Mouse (Mus musculus): ENCODE measurements around the gene Mrgprh. TPM values are rescaled to one million over a fixed set of nuclear protein-coding genes. Genes with fewer than 3 reads are reported as not detected.

Mrgprh gene
- total RNA-seq (2012; rRNA removed): not detected in 2 replicates

GRCm38 (mm10) chr17:12875734-12876133, at the start of gene Mrgprh:
Gene Mrgprh (plus strand): TSS chr17:12876034.
- Histone ChIP-seq H3K27ac (ENCODE audit: insufficient read depth, low read depth, low read length, poor library complexity, severe bottlenecking) (no peak within 1 kb of the TSS), H3K36me3 (ENCODE audit: control insufficient read depth, insufficient read depth, low read length, poor library complexity, severe bottlenecking) (no peaks in the 10 kb centered on the region), H3K4me1 (ENCODE audit: control insufficient read depth in 2 of 2, insufficient read depth in 2 of 2, low read length in 2 of 2, poor library complexity in 1 of 2) (no peaks in the 10 kb centered on the region), H3K4me3 (ENCODE audit: insufficient read depth in 1 of 2, low read depth in 1 of 2, low read length in 2 of 2, poor library complexity in 1 of 2, severe bottlenecking in 1 of 2) (no peak within 1 kb of the TSS), H3K9ac (ENCODE audit: insufficient read depth, low read depth, low read length, poor library complexity, severe bottlenecking) (no peak within 1 kb of the TSS), H3K9me3 (ENCODE audit: control insufficient read depth, insufficient read depth, low read depth, low read length) (no peaks in the 10 kb centered on the region)
- no peak for DNase-seq (ENCODE audit: low read depth, low spot score)
- TF ChIP-seq CHD2 (IDR thresholded peaks at IDR 0.05; ENCODE audit: low read depth, low read length) (no peak), MAFK (IDR thresholded peaks at IDR 0.05; ENCODE audit: insufficient read depth, low read depth, low read length) (no peak), ZC3H11A (IDR thresholded peaks at IDR 0.05; ENCODE audit: borderline replicate concordance, low read depth, low read length) (no peak), HCFC1 (IDR thresholded peaks at IDR 0.05; ENCODE audit: borderline replicate concordance, insufficient read depth, low read length) (no peak), ZNF384 (IDR thresholded peaks at IDR 0.05; ENCODE audit: low read depth, low read length) (no peak)
- in situ Hi-C loops (cut with MboI; ENCODE audit: low sequenced_read_pairs in 2 of 2, unreplicated experiment in 2 of 2): no loop called here

DNA sequence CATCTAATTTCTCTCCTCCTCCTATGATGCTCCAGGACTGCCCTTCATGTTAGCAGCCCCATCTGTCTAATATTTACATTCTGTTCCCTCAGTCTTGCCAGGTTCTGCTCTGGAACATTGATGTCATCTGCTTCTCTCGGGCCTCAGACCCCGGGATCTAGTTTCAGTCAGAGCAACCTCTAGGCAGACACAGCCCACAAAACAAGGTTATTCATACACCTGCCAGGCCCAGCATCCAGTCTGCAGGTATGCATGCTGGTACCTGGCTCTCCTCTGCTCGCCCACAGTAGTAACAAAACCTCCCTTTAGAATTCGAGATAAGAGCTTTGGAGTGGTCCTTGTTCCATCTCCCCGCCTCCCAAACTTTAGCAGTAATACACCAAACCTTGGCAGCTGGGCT, 45.5 kb upstream of the Mrgprh start:
- Histone ChIP-seq H3K27ac (ENCODE audit: insufficient read depth, low read depth, low read length, poor library complexity, severe bottlenecking) (no peak overlapping the region), H3K9me3 (ENCODE audit: control insufficient read depth, insufficient read depth, low read depth, low read length) (no peaks in the 10 kb centered on the region), H3K9ac (ENCODE audit: insufficient read depth, low read depth, low read length, poor library complexity, severe bottlenecking) (no peak overlapping the region), H3K4me3 (ENCODE audit: insufficient read depth in 1 of 2, low read depth in 1 of 2, low read length in 2 of 2, poor library complexity in 1 of 2, severe bottlenecking in 1 of 2) (no peak overlapping the region), H3K36me3 (ENCODE audit: control insufficient read depth, insufficient read depth, low read length, poor library complexity, severe bottlenecking) (no peaks in the 10 kb centered on the region), H3K4me1 (ENCODE audit: control insufficient read depth in 2 of 2, insufficient read depth in 2 of 2, low read length in 2 of 2, poor library complexity in 1 of 2) (no peaks in the 10 kb centered on the region)
- in situ Hi-C loops (cut with MboI; ENCODE audit: low sequenced_read_pairs in 2 of 2, unreplicated experiment in 2 of 2): no loop called here
- TF ChIP-seq ZNF384 (IDR thresholded peaks at IDR 0.05; ENCODE audit: low read depth, low read length) (no peak), ZC3H11A (IDR thresholded peaks at IDR 0.05; ENCODE audit: borderline replicate concordance, low read depth, low read length) (no peak), MAFK (IDR thresholded peaks at IDR 0.05; ENCODE audit: insufficient read depth, low read depth, low read length) (no peak), HCFC1 (IDR thresholded peaks at IDR 0.05; ENCODE audit: borderline replicate concordance, insufficient read depth, low read length) (no peak)
- DNase-seq (ENCODE audit: low read depth, low spot score): no peak

DNA sequence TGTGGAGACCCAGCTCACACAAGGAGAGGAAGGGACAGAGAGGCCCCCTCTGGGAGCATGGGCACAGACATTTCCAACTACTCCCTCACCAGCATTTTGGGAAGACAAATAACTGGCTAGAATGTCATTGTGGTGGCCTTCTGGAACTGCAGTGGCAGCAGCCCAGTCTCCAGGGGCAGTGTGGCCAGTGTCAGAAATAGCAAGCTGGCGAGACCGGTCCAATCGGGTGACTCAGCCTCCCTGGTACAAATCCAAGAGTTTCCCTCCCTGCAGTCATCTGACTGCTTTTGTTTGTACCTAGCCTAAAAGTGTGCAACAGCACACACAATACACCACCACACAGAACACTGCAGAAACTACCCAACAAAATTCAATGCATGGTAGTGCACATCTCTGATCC, 43.6 kb upstream of the Mrgprh start:
- H3K4me3 ChIP-seq (ENCODE audit: insufficient read depth in 1 of 2, low read depth in 1 of 2, low read length in 2 of 2, poor library complexity in 1 of 2, severe bottlenecking in 1 of 2): no peak overlapping the region
- H3K36me3 ChIP-seq (ENCODE audit: control insufficient read depth, insufficient read depth, low read length, poor library complexity, severe bottlenecking): no peaks in the 10 kb centered on the region
- no peaks in the 10 kb centered on the region for H3K4me1 ChIP-seq (ENCODE audit: control insufficient read depth in 2 of 2, insufficient read depth in 2 of 2, low read length in 2 of 2, poor library complexity in 1 of 2)
- no peak for DNase-seq (ENCODE audit: low read depth, low spot score)
- TF ChIP-seq ZNF384 (IDR thresholded peaks at IDR 0.05; ENCODE audit: low read depth, low read length): no peak
- H3K9me3 ChIP-seq (ENCODE audit: control insufficient read depth, insufficient read depth, low read depth, low read length): no peaks in the 10 kb centered on the region
- no peak overlapping the region for H3K27ac ChIP-seq (ENCODE audit: insufficient read depth, low read depth, low read length, poor library complexity, severe bottlenecking)
- H3K9ac ChIP-seq (ENCODE audit: insufficient read depth, low read depth, low read length, poor library complexity, severe bottlenecking): no peak overlapping the region
- in situ Hi-C loops (cut with MboI; ENCODE audit: low sequenced_read_pairs in 2 of 2, unreplicated experiment in 2 of 2): no loop called here

DNA sequence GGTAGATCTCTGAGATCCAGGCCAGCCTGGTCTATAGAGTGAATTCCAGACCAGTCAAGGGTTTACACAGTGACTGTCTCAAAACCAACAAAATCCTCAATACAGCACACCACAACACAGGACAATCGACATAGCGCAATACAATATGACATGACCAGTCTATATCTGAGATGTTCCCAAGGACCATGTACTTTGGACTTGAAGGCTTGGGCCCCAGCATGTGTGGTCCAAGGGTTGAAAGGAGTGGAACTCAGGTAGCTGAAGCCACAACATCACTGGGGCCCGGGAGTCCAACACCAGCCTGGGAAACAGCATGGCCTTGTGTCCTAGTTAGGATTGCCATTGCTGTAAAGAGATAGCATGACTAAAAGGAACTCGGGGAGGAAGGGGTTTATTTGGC, 43.2 kb upstream of the Mrgprh start:
- no peak overlapping the region for H3K9ac ChIP-seq (ENCODE audit: insufficient read depth, low read depth, low read length, poor library complexity, severe bottlenecking)
- no peaks in the 10 kb centered on the region for H3K4me1 ChIP-seq (ENCODE audit: control insufficient read depth in 2 of 2, insufficient read depth in 2 of 2, low read length in 2 of 2, poor library complexity in 1 of 2)
- no peak overlapping the region for H3K27ac ChIP-seq (ENCODE audit: insufficient read depth, low read depth, low read length, poor library complexity, severe bottlenecking)
- in situ Hi-C loops (cut with MboI; ENCODE audit: low sequenced_read_pairs in 2 of 2, unreplicated experiment in 2 of 2): no loop called here
- no peak overlapping the region for H3K4me3 ChIP-seq (ENCODE audit: insufficient read depth in 1 of 2, low read depth in 1 of 2, low read length in 2 of 2, poor library complexity in 1 of 2, severe bottlenecking in 1 of 2)
- H3K36me3 ChIP-seq (ENCODE audit: control insufficient read depth, insufficient read depth, low read length, poor library complexity, severe bottlenecking): no peaks in the 10 kb centered on the region
- no peaks in the 10 kb centered on the region for H3K9me3 ChIP-seq (ENCODE audit: control insufficient read depth, insufficient read depth, low read depth, low read length)
- DNase-seq (ENCODE audit: low read depth, low spot score): no peak
- TF ChIP-seq HCFC1 (IDR thresholded peaks at IDR 0.05; ENCODE audit: borderline replicate concordance, insufficient read depth, low read length): no peak
- TF ChIP-seq ZNF384 (IDR thresholded peaks at IDR 0.05; ENCODE audit: low read depth, low read length): no peak

GRCm38 (mm10) chr17:12834317-12834716, 41.5 kb upstream of the Mrgprh start:
- Histone ChIP-seq H3K4me3 (ENCODE audit: insufficient read depth in 1 of 2, low read depth in 1 of 2, low read length in 2 of 2, poor library complexity in 1 of 2, severe bottlenecking in 1 of 2) (no peak overlapping the region), H3K4me1 (ENCODE audit: control insufficient read depth in 2 of 2, insufficient read depth in 2 of 2, low read length in 2 of 2, poor library complexity in 1 of 2) (no peaks in the 10 kb centered on the region), H3K36me3 (ENCODE audit: control insufficient read depth, insufficient read depth, low read length, poor library complexity, severe bottlenecking) (no peaks in the 10 kb centered on the region), H3K27ac (ENCODE audit: insufficient read depth, low read depth, low read length, poor library complexity, severe bottlenecking) (no peak overlapping the region), H3K9me3 (ENCODE audit: control insufficient read depth, insufficient read depth, low read depth, low read length) (no peaks in the 10 kb centered on the region), H3K9ac (ENCODE audit: insufficient read depth, low read depth, low read length, poor library complexity, severe bottlenecking) (no peak overlapping the region)
- TF ChIP-seq ZC3H11A (IDR thresholded peaks at IDR 0.05; ENCODE audit: borderline replicate concordance, low read depth, low read length): no peak
- TF ChIP-seq CHD2 (IDR thresholded peaks at IDR 0.05; ENCODE audit: low read depth, low read length): no peak
- TF ChIP-seq HCFC1 (IDR thresholded peaks at IDR 0.05; ENCODE audit: borderline replicate concordance, insufficient read depth, low read length): no peak
- no peak for TF ChIP-seq ZNF384 (IDR thresholded peaks at IDR 0.05; ENCODE audit: low read depth, low read length)
- in situ Hi-C loops (cut with MboI; ENCODE audit: low sequenced_read_pairs in 2 of 2, unreplicated experiment in 2 of 2): no loop called here
- no peak for DNase-seq (ENCODE audit: low read depth, low spot score)
